Mouse (Mus musculus): ENCODE data around the gene Rps6kl1. TPM values are rescaled to one million over a fixed set of nuclear protein-coding genes. Genes with fewer than 3 reads are reported as not detected.

The Rps6kl1 gene
- polyA plus RNA-seq, 1 experiment from 2014 or later, result 39.0 TPM

GRCm38 (mm10) chr12:85169117-85169858 lies 18.2 kb upstream of the Rps6kl1 start:
- peak overlapping the region; percentile 47 for H3K9ac ChIP-seq (ENCODE audit: low read depth, low read length)
- peak overlapping the region; percentile 49 for H3K27ac ChIP-seq (ENCODE audit: low read depth, low read length)
- H3K27me3 ChIP-seq (replicated peaks; ENCODE audit: control insufficient read depth, insufficient read depth, low read length), result no peaks in the 10 kb centered on the region; the same call in 1 of the 2 replicates
- peaks cover 9% of the 10 kb centered on the region; the same call in 1 of the 2 replicates for H3K4me1 ChIP-seq (ENCODE audit: control insufficient read depth, insufficient read depth, low read depth, low read length)
- H3K4me3 ChIP-seq (ENCODE audit: low read length), result peak overlapping the region; percentile 34
- H3K36me3 ChIP-seq (ENCODE audit: control insufficient read depth, insufficient read depth, low read length), result no peaks in the 10 kb centered on the region
- 25% methylated on average over 27 of the region's 27 CpGs for WGBS
- ATAC-seq, result peak; percentile 87
- no peaks in the 10 kb centered on the region for H3K9me3 ChIP-seq (ENCODE audit: control insufficient read depth, low read length)
- peak overlapping the region; percentile 50 for H3K4me2 ChIP-seq (ENCODE audit: low read length)

- no peak overlapping the region for H3K9ac ChIP-seq (ENCODE audit: low read depth, low read length)
- no peak overlapping the region for H3K27ac ChIP-seq (ENCODE audit: low read depth, low read length)
- H3K9me3 ChIP-seq (ENCODE audit: control insufficient read depth, low read length), result no peaks in the 10 kb centered on the region
- H3K4me1 ChIP-seq (ENCODE audit: control insufficient read depth, insufficient read depth, low read depth, low read length), result peaks cover 4% of the 10 kb centered on the region; the same call in 1 of the 2 replicates
- no peak overlapping the region for H3K4me3 ChIP-seq (ENCODE audit: low read length)
- H3K27me3 ChIP-seq (replicated peaks; ENCODE audit: control insufficient read depth, insufficient read depth, low read length), result no peaks in the 10 kb centered on the region
- no peak for ATAC-seq
- WGBS, result 90% methylated on average over 9 of the region's 9 CpGs
- no peaks in the 10 kb centered on the region for H3K36me3 ChIP-seq (ENCODE audit: control insufficient read depth, insufficient read depth, low read length)
- H3K4me2 ChIP-seq (ENCODE audit: low read length), result no peak overlapping the region
Measured at GRCm38 (mm10) chr12:85166631-85167030, 15.6 kb upstream of the Rps6kl1 start.

GRCm38 (mm10) chr12:85164996-85165395 lies 13.9 kb upstream of the Rps6kl1 start:
- WGBS, result 78% methylated on average over 5 of the region's 5 CpGs
- peaks cover 4% of the 10 kb centered on the region; the same call in 1 of the 2 replicates for H3K4me1 ChIP-seq (ENCODE audit: control insufficient read depth, insufficient read depth, low read depth, low read length)
- no peak for ATAC-seq
- no peaks in the 10 kb centered on the region for H3K36me3 ChIP-seq (ENCODE audit: control insufficient read depth, insufficient read depth, low read length)
- H3K9ac ChIP-seq (ENCODE audit: low read depth, low read length), result no peak overlapping the region
- H3K9me3 ChIP-seq (ENCODE audit: control insufficient read depth, low read length), result no peaks in the 10 kb centered on the region
- H3K4me2 ChIP-seq (ENCODE audit: low read length), result no peak overlapping the region
- no peak overlapping the region for H3K4me3 ChIP-seq (ENCODE audit: low read length)
- no peak overlapping the region for H3K27ac ChIP-seq (ENCODE audit: low read depth, low read length)
- H3K27me3 ChIP-seq (replicated peaks; ENCODE audit: control insufficient read depth, insufficient read depth, low read length), result no peaks in the 10 kb centered on the region

- no peak for ATAC-seq
- WGBS, result 86% methylated on average over 5 of the region's 5 CpGs
- Histone ChIP-seq H3K4me3 (ENCODE audit: low read length) (no peak overlapping the region), H3K36me3 (ENCODE audit: control insufficient read depth, insufficient read depth, low read length) (no peaks in the 10 kb centered on the region), H3K9ac (ENCODE audit: low read depth, low read length) (no peak overlapping the region), H3K4me2 (ENCODE audit: low read length) (no peak overlapping the region), H3K4me1 (ENCODE audit: control insufficient read depth, insufficient read depth, low read depth, low read length) (no peaks in the 10 kb centered on the region), H3K27me3 (replicated peaks; ENCODE audit: control insufficient read depth, insufficient read depth, low read length) (no peaks in the 10 kb centered on the region), H3K27ac (ENCODE audit: low read depth, low read length) (no peak overlapping the region), H3K9me3 (ENCODE audit: control insufficient read depth, low read length) (no peaks in the 10 kb centered on the region)
Measured at GRCm38 (mm10) chr12:85159592-85159991, 8.5 kb upstream of the Rps6kl1 start.

DNA sequence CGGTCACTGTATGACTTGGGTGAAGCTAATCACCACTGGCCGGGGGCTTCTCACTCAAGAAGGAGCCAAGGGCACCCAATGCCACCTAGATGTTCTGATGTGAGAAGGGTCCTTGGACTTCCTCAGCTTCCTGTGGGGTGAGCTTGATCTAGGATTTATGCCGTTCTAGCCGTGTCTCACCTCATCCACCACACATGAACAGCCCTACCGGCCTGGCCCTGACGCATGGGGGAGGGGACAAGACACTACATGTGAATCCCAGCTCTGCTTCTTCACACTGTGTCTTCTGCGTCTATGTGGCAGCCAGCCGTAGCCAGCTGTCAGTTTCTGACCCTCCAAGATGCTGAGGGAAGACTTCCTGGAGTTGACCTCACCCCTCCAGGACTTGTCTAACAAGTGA lies 7.7 kb upstream of the Rps6kl1 start:
- 94% methylated on average over 8 of the region's 8 CpGs for WGBS
- Histone ChIP-seq H3K9me3 (ENCODE audit: control insufficient read depth, low read length) (no peaks in the 10 kb centered on the region), H3K27me3 (replicated peaks; ENCODE audit: control insufficient read depth, insufficient read depth, low read length) (no peaks in the 10 kb centered on the region), H3K4me3 (ENCODE audit: low read length) (no peak overlapping the region), H3K4me2 (ENCODE audit: low read length) (no peak overlapping the region), H3K4me1 (ENCODE audit: control insufficient read depth, insufficient read depth, low read depth, low read length) (no peaks in the 10 kb centered on the region), H3K9ac (ENCODE audit: low read depth, low read length) (no peak overlapping the region), H3K36me3 (ENCODE audit: control insufficient read depth, insufficient read depth, low read length) (no peaks in the 10 kb centered on the region), H3K27ac (ENCODE audit: low read depth, low read length) (no peak overlapping the region)
- no peak for ATAC-seq

DNA sequence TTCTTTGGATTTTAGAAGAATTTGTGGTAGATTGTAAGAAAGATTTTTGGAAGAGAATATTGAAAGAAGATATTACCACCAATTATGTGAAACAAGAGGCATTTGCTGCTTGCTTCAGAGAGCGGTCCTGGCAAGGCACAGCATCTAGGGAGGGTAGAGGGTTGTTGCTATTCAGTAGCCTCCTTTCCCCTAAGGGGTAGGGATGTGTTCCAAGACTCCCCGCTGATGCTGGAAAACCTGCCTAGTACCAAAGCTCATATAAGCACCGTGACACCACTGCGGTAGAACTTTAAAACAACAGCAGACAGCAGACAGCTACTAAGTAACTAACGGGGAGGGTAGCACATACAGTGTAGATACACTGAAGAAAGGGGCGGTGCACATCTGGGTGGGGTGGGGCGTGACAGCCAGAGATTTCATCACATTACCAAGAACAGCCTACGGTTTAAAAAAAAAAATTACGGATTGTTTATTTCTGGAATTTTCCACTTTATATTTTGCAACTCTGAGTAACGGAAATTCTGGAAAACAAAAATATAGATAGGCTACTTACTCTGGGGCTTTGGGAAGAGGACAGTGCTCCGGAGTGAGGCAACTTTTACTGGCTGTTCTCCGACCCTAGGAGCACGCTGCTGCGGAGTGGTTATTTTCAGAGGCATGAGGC lies 6.9 kb upstream of the Rps6kl1 start:
- no peak for ATAC-seq

DNA sequence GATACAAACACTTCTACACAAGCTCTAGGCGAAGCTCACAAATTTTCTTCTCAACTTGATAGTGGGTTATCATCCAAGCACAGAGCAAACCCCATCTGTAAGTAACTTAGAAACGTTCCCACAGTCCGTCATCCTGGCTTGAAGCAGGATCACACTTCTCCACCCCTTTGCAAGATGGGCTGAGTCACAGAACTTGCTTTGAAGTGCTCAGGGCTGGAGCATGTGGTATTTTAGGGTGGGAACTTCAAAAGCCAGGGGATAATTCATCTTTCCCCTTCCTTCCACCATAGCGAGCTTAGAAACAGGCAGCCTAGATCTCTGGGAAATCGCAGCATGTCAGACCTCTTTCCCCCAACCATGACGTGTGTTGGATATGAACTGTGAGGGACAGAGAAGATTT lies 5.3 kb upstream of the Rps6kl1 start:
- H3K4me1 ChIP-seq (ENCODE audit: control insufficient read depth, insufficient read depth, low read depth, low read length), result peaks cover 3% of the 10 kb centered on the region; the same call in 1 of the 2 replicates
- no peaks in the 10 kb centered on the region for H3K36me3 ChIP-seq (ENCODE audit: control insufficient read depth, insufficient read depth, low read length)
- ATAC-seq, result no peak
- no peak overlapping the region for H3K4me3 ChIP-seq (ENCODE audit: low read length)
- H3K9ac ChIP-seq (ENCODE audit: low read depth, low read length), result no peak overlapping the region
- H3K27me3 ChIP-seq (replicated peaks; ENCODE audit: control insufficient read depth, insufficient read depth, low read length), result no peaks in the 10 kb centered on the region
- H3K4me2 ChIP-seq (ENCODE audit: low read length), result no peak overlapping the region
- H3K27ac ChIP-seq (ENCODE audit: low read depth, low read length), result no peak overlapping the region
- H3K9me3 ChIP-seq (ENCODE audit: control insufficient read depth, low read length), result no peaks in the 10 kb centered on the region
- WGBS, result 70% methylated on average over 6 of the region's 6 CpGs

More for the DNA sequence above, 6.9 kb upstream of the Rps6kl1 start:
- Histone ChIP-seq H3K4me1 (ENCODE audit: control insufficient read depth, insufficient read depth, low read depth, low read length) (no peaks in the 10 kb centered on the region), H3K36me3 (ENCODE audit: control insufficient read depth, insufficient read depth, low read length) (no peaks in the 10 kb centered on the region), H3K4me3 (ENCODE audit: low read length) (no peak overlapping the region), H3K9ac (ENCODE audit: low read depth, low read length) (no peak overlapping the region), H3K27me3 (replicated peaks; ENCODE audit: control insufficient read depth, insufficient read depth, low read length) (no peaks in the 10 kb centered on the region), H3K4me2 (ENCODE audit: low read length) (no peak overlapping the region), H3K27ac (ENCODE audit: low read depth, low read length) (no peak overlapping the region), H3K9me3 (ENCODE audit: control insufficient read depth, low read length) (no peaks in the 10 kb centered on the region)
- 84% methylated on average over 14 of the region's 14 CpGs for WGBS

DNA sequence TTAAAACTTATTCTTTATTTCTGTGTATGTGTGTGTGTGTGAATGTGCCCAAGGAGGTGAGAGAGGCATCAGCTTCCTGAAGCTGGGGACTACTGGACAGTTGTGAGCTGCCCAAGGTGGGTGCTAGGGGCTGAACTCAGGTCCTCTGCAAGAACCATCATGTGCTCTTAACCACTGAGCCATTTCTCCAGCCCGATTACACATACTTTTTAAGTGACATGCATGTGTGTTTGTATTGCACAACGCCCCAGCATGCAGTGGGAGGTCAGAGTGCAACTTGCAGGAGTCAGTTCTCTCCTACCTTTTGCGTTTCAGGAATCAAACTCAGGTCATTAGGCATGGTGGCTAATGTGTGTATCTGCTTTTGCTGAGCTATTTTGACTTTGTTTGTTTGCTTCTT lies 1.9 kb upstream of the Rps6kl1 start:
- Histone ChIP-seq H3K36me3 (ENCODE audit: control insufficient read depth, insufficient read depth, low read length) (no peaks in the 10 kb centered on the region), H3K9ac (ENCODE audit: low read depth, low read length) (no peak overlapping the region), H3K27ac (ENCODE audit: low read depth, low read length) (no peak overlapping the region), H3K4me3 (ENCODE audit: low read length) (no peak overlapping the region), H3K27me3 (replicated peaks; ENCODE audit: control insufficient read depth, insufficient read depth, low read length) (no peaks in the 10 kb centered on the region), H3K4me1 (ENCODE audit: control insufficient read depth, insufficient read depth, low read depth, low read length) (peaks cover 15% of the 10 kb centered on the region), H3K9me3 (ENCODE audit: control insufficient read depth, low read length) (no peaks in the 10 kb centered on the region), H3K4me2 (ENCODE audit: low read length) (no peak overlapping the region)
- 88% methylated on average over 3 of the region's 3 CpGs for WGBS
- no peak for ATAC-seq

GRCm38 (mm10) chr12:85150321-85151001 lies 603 bp downstream of the Rps6kl1 start:
- no peaks in the 10 kb centered on the region for H3K9me3 ChIP-seq (ENCODE audit: control insufficient read depth, low read length)
- no peaks in the 10 kb centered on the region for H3K36me3 ChIP-seq (ENCODE audit: control insufficient read depth, insufficient read depth, low read length)
- peak overlapping the region; percentile 85 for H3K9ac ChIP-seq (ENCODE audit: low read depth, low read length)
- no peak for ATAC-seq
- H3K4me1 ChIP-seq (ENCODE audit: control insufficient read depth, insufficient read depth, low read depth, low read length), result peaks cover 15% of the 10 kb centered on the region
- H3K4me2 ChIP-seq (ENCODE audit: low read length), result peak overlapping the region; percentile 78
- no peaks in the 10 kb centered on the region for H3K27me3 ChIP-seq (replicated peaks; ENCODE audit: control insufficient read depth, insufficient read depth, low read length)
- peak overlapping the region; percentile 74 for H3K27ac ChIP-seq (ENCODE audit: low read depth, low read length)
- 4% methylated on average over 20 of the region's 20 CpGs for WGBS
- peak overlapping the region; percentile 59 for H3K4me3 ChIP-seq (ENCODE audit: low read length)
